8 mouse cellular contexts compared by ENCODE assay signal in genomic region chr15:9094366-9094750, GRCm38 (mm10). TPM values are rescaled to one million over a fixed set of nuclear protein-coding genes. Genes with fewer than 3 reads are reported as not detected.
A peak's percentile ranks its signal among the peaks of the same experiment; 100 is the strongest.
DNase-seq lines count a peak whose midpoint lies in the region; ATAC-seq and TF ChIP-seq lines count a peak whose summit lies in the region.

No protein-coding gene starts in this region.

- TF ChIP-seq CTCF in heart, postnatal 0 days (IDR thresholded peaks at IDR 0.05; ENCODE audit: low read depth): no peak
- TF ChIP-seq CTCF in small intestine, adult 2 months (IDR thresholded peaks at IDR 0.05; ENCODE audit: extremely low read depth, insufficient read length, insufficient replicate concordance, low read depth, low read length): no peak

- no peak overlapping the region for H3K9ac ChIP-seq in heart, postnatal 0 days (replicated peaks; ENCODE audit: low read depth, low read length)

- H3K27ac ChIP-seq in heart, postnatal 0 days (ENCODE audit: low read depth): no peak overlapping the region
- no peak overlapping the region; the same call in 1 of the 2 replicates for H3K27ac ChIP-seq in small intestine, adult 2 months (ENCODE audit: insufficient read depth, low read depth, low read length)

- intact Hi-C loops in left cerebral cortex, postnatal 14 days (cut with DNase I): no loop called here

- WGBS in heart, postnatal 0 days: 13% methylated on average over 13 of the region's 13 CpGs
- 19% methylated on average over 13 of the region's 13 CpGs for WGBS in small intestine, adult 2 months

- H3K9me3 ChIP-seq in heart, postnatal 0 days (replicated peaks; ENCODE audit: control insufficient read depth, low read length): no peaks in the 10 kb centered on the region

- no peak overlapping the region for H3K4me3 ChIP-seq in heart, postnatal 0 days (ENCODE audit: low read depth, low read length)
- H3K4me3 ChIP-seq in small intestine, adult 2 months (ENCODE audit: low read depth, low read length): peak overlapping the region; percentile 37

- H3K4me2 ChIP-seq in heart, postnatal 0 days (ENCODE audit: low read depth, low read length): peak overlapping the region; percentile 22; the same call in 1 of the 2 replicates

- ATAC-seq in cerebellum, adult (ENCODE audit: insufficient number of reproducible peaks, low FRiP score, low TSS enrichment): peak; percentile 72; the same call in 1 of the 2 replicates
- ATAC-seq in heart, postnatal 0 days (ENCODE audit: insufficient read depth, low read depth): peak; percentile 75

- TF ChIP-seq EP300 in heart, postnatal 0 days (IDR thresholded peaks at IDR 0.05; ENCODE audit: low read depth): no peak

- no peaks in the 10 kb centered on the region for H3K27me3 ChIP-seq in heart, postnatal 0 days (ENCODE audit: control insufficient read depth, insufficient read depth, low read length)
- no peaks in the 10 kb centered on the region for H3K27me3 ChIP-seq in small intestine, adult 2 months (ENCODE audit: control insufficient read depth, insufficient read depth, low read length)

- TF ChIP-seq POLR2A in small intestine, adult 2 months (IDR thresholded peaks at IDR 0.05; ENCODE audit: low read depth, low read length): no peak

- peaks cover 42% of the 10 kb centered on the region for H3K36me3 ChIP-seq in heart, postnatal 0 days (replicated peaks; ENCODE audit: control insufficient read depth, insufficient read depth, low read length)
- H3K36me3 ChIP-seq in small intestine, adult 2 months (ENCODE audit: control insufficient read depth, insufficient read depth, low read length): peaks cover 16% of the 10 kb centered on the region

- no peaks in the 10 kb centered on the region; the same call in none of the 2 replicates for H3K4me1 ChIP-seq in heart, postnatal 0 days (ENCODE audit: control insufficient read depth, insufficient read depth)
- H3K4me1 ChIP-seq in small intestine, adult 2 months (ENCODE audit: control insufficient read depth, insufficient read depth, insufficient read length, low read length): peaks cover 10% of the 10 kb centered on the region

- peak; percentile 80 for DNase-seq in embryo, embryonic 10 days (ENCODE audit: low spot score)
- no peak for DNase-seq in heart, postnatal 0 days (ENCODE audit: low spot score)
- peak; percentile 55 to 76 for DNase-seq in left cerebral cortex, postnatal 14 days (ENCODE audit: low spot score in 2 of 2)
- peak; percentile 74 to 84 for DNase-seq in lung, postnatal 4 days
- no peak for DNase-seq in urinary bladder, postnatal 10 days (ENCODE audit: low spot score)
- DNase-seq in testis, postnatal 14 days (ENCODE audit: low spot score): no peak

RNA-seq across cellular contexts. Expression of gene Nadk2, which starts 23.3 kb away (rescaled TPM):
- 41.6 and 77.7 TPM in 2 replicates for total RNA-seq in heart, postnatal 0 days (2014; rRNA removed; ENCODE audit: low replicate concordance)
- 33.4 and 33.8 TPM in 2 replicates for polyA plus RNA-seq in heart, postnatal 0 days (2015; fragmentation: Nextera tagmentation; extraction: Ambion mirVana)
- total RNA-seq in left cerebral cortex, postnatal 14 days (2021): 10 to 100 TPM; 40.9 to 46.2 TPM
- 12.2 and 13.6 TPM in 2 replicates for polyA plus RNA-seq in small intestine, adult 2 months (2012; rRNA removed)

RNA-seq across cellular contexts. Expression of gene Lmbrd2, which starts 46.0 kb away (rescaled TPM):
- total RNA-seq in heart, postnatal 0 days (2014; rRNA removed; ENCODE audit: low replicate concordance): 14.8 and 28.5 TPM in 2 replicates
- polyA plus RNA-seq in heart, postnatal 0 days (2015; fragmentation: Nextera tagmentation; extraction: Ambion mirVana): 1.3 TPM in 2 replicates
- 10 to 100 TPM; 65.7 to 66.0 TPM for total RNA-seq in left cerebral cortex, postnatal 14 days (2021)
- polyA plus RNA-seq in small intestine, adult 2 months (2012; rRNA removed): 3.4 and 10.8 TPM in 2 replicates

Comparison
In these comparisons a context has a peak if more than half of its experiments do, and no peak if none do; other contexts are left out.
1. DNase-seq: peak in embryo, embryonic 10 days (single experiment), left cerebral cortex, postnatal 14 days (2 of 2) and lung, postnatal 4 days (2 of 2); none in heart, postnatal 0 days (single experiment), urinary bladder, postnatal 10 days (single experiment) and testis, postnatal 14 days (single experiment).